Comparison of ENCODE assay signal across 10 mouse cellular contexts in genomic region chr11:95402196-95402595, GRCm38 (mm10). TPM values are rescaled to one million over a fixed set of nuclear protein-coding genes. Genes with fewer than 3 reads are reported as not detected.
DNase-seq lines count a peak whose midpoint lies in the region; ATAC-seq and TF ChIP-seq lines count a peak whose summit lies in the region.
"Had no signal": no experiment of that assay in that cellular context is flagged by ENCODE, and none has a peak within 500 bp of the region (broad histone marks: within the 10 kb centered on the region; RNA-seq: fewer than 3 reads in every experiment).

No protein-coding gene starts in this region.

- no peaks in the 10 kb centered on the region for H3K9me3 ChIP-seq in heart, embryonic 13.5 days
- H3K9me3 ChIP-seq: limb, embryonic 15.5 days; stomach, embryonic 15.5 days had no signal

- DNase-seq in heart, adult 2 months, result no peak
- no peak for DNase-seq in heart, postnatal 25 days (ENCODE audit: low spot score)
- no peak for DNase-seq in Patski (ENCODE audit: low read depth, low spot score)
- DNase-seq in cerebellum, adult 18-20 months, result peak; percentile 85 to 89
- DNase-seq in right cerebral cortex, adult 2 months (ENCODE audit: low spot score in 2 of 2), result no peak
- DNase-seq in kidney, adult 9 months, result no peak
- no peak for DNase-seq in gastrocnemius, postnatal 25 days

- ATAC-seq in Patski, result peak; percentile 15
- ATAC-seq in heart, embryonic 13.5 days (ENCODE audit: extremely low read depth, insufficient number of reproducible peaks, low FRiP score, low TSS enrichment), result no peak

- WGBS in heart, adult 2 months, result 20% methylated on average over 5 of the region's 5 CpGs
- WGBS in heart, embryonic 13.5 days, result 22% methylated on average over 5 of the region's 5 CpGs

- CTCF ChIA-PET in Patski (lab: Charles Lee), result interaction anchor here (1.0 to 2.1 kb wide), 6 partner anchors 12 to 119 kb away, joined by 3 to 4 read pairs (median 3); partner anchors contain the start of genes Slc35b1 and Spop

- H3K79me2 ChIP-seq in heart, adult 2 months (replicated peaks; ENCODE audit: control insufficient read depth, insufficient read depth, low read length), result no peaks in the 10 kb centered on the region

- peak overlapping the region; percentile 89 for H3K27ac ChIP-seq in heart, adult 2 months
- peak overlapping the region; percentile 80 for H3K27ac ChIP-seq in heart, embryonic 13.5 days (replicated peaks)
- H3K27ac ChIP-seq: limb, embryonic 15.5 days; stomach, embryonic 15.5 days had no signal

- in situ Hi-C loops in Patski (cut with MboI; ENCODE audit: low pct_unique_long_range_greater_than_20kb), result loop anchor here (5.0 kb wide), 1 partner anchor 70 kb away; no protein-coding TSS in a partner anchor

- H3K36me3 ChIP-seq in heart, adult 2 months (ENCODE audit: control insufficient read depth, insufficient read depth, low read length), result 0 out of 2 replicates have a peak, but pooled peaks cover 2% of the 10 kb centered on the region
- H3K36me3 ChIP-seq in heart, embryonic 13.5 days, result no peaks in the 10 kb centered on the region
- H3K36me3 ChIP-seq: limb, embryonic 15.5 days; stomach, embryonic 15.5 days had no signal

- no peak overlapping the region for H3K4me3 ChIP-seq in heart, adult 2 months
- no peak overlapping the region for H3K4me3 ChIP-seq in heart, embryonic 13.5 days
- H3K4me3 ChIP-seq: limb, embryonic 15.5 days; stomach, embryonic 15.5 days had no signal

- H3K9ac ChIP-seq in heart, adult 2 months (ENCODE audit: low read depth, low read length), result peak overlapping the region; percentile 16; the same call in 1 of the 2 replicates
- no peak overlapping the region; the same call in 1 of the 2 replicates for H3K9ac ChIP-seq in heart, embryonic 13.5 days
- H3K9ac ChIP-seq: limb, embryonic 15.5 days; stomach, embryonic 15.5 days had no signal

- no peak for TF ChIP-seq CTCF in heart, adult 2 months (IDR thresholded peaks at IDR 0.05)
- no peak for TF ChIP-seq CTCF in Patski (IDR thresholded peaks at IDR 0.05)

- TF ChIP-seq EP300 in heart, adult 2 months (IDR thresholded peaks at IDR 0.05; ENCODE audit: insufficient read depth, low read depth, low read length), result no peak

- intact Hi-C loops in heart, adult 2 months (cut with DNase I), result no loop called here
- intact Hi-C loops in heart, postnatal 25 days (cut with DNase I), result no loop called here

- peaks cover 15% of the 10 kb centered on the region for H3K4me1 ChIP-seq in heart, adult 2 months (ENCODE audit: control insufficient read depth, insufficient read depth, low read length)
- peaks cover 22% of the 10 kb centered on the region for H3K4me1 ChIP-seq in heart, embryonic 13.5 days

- TF ChIP-seq POLR2A in heart, adult 2 months (IDR thresholded peaks at IDR 0.05; ENCODE audit: insufficient read depth, low read depth, low read length), result no peak

- H3K27me3 ChIP-seq in heart, adult 2 months (ENCODE audit: control insufficient read depth, insufficient read depth, low read length), result no peaks in the 10 kb centered on the region
- H3K27me3 ChIP-seq in Patski, result no peaks in the 10 kb centered on the region
- peaks cover 13% of the 10 kb centered on the region; the same call in 1 of the 2 replicates for H3K27me3 ChIP-seq in heart, embryonic 13.5 days (replicated peaks)
- H3K27me3 ChIP-seq: stomach, embryonic 15.5 days had no signal

- peak overlapping the region; percentile 39 for H3K4me2 ChIP-seq in heart, embryonic 13.5 days
- H3K4me2 ChIP-seq: limb, embryonic 15.5 days; stomach, embryonic 15.5 days had no signal

- POLR2A ChIA-PET in Patski (lab: Charles Lee), result interaction anchor here (0.6 to 1.1 kb wide), 5 partner anchors 17 to 266 kb away, joined by 3 to 15 read pairs (median 4); partner anchors contain the start of gene Nxph3

RNA-seq across cellular contexts. Expression of gene Spop, which starts 11.7 kb away (rescaled TPM):
- 100 to 1,000 TPM; 155 to 170 TPM for total RNA-seq in heart, adult 2 months (2021)
- 69.3 and 112 TPM in 2 replicates for polyA plus RNA-seq in heart, adult 2 months (2012; rRNA removed)
- total RNA-seq in heart, postnatal 25 days (2021), result 100 to 1,000 TPM; 180 to 195 TPM
- polyA plus RNA-seq in Patski (2021), result 102 TPM
- polyA plus RNA-seq in heart, embryonic 13.5 days (2015; fragmentation: Nextera tagmentation; extraction: Ambion mirVana), result 97.8 and 105 TPM in 2 replicates
- 100 to 1,000 TPM; 176 to 216 TPM for total RNA-seq in gastrocnemius, postnatal 25 days (2021)

RNA-seq across cellular contexts. Expression of gene Slc35b1, which starts 17.7 kb away (rescaled TPM):
- total RNA-seq in heart, adult 2 months (2021), result 10 to 100 TPM; 34.2 to 41.3 TPM
- polyA plus RNA-seq in heart, adult 2 months (2012; rRNA removed), result 47.2 and 74.2 TPM in 2 replicates
- 10 to 100 TPM; 36.6 to 43.4 TPM for total RNA-seq in heart, postnatal 25 days (2021)
- 95.9 TPM for polyA plus RNA-seq in Patski (2021)
- polyA plus RNA-seq in heart, embryonic 13.5 days (2015; fragmentation: Nextera tagmentation; extraction: Ambion mirVana), result 77.2 and 78.4 TPM in 2 replicates
- total RNA-seq in gastrocnemius, postnatal 25 days (2021), result 10 to 100 TPM; 38.8 to 40.7 TPM

Comparison
In these comparisons a context has a peak if more than half of its experiments do, and no peak if none do; other contexts are left out.
1. DNase-seq: peak in cerebellum, adult 18-20 months (2 of 2); none in heart, adult 2 months (0 of 2), heart, postnatal 25 days (single experiment), Patski (single experiment), right cerebral cortex, adult 2 months (0 of 2), kidney, adult 9 months (single experiment) and gastrocnemius, postnatal 25 days (single experiment).